Mouse (Mus musculus): ENCODE measurements around the gene Nmnat2. TPM values are rescaled to one million over a fixed set of nuclear protein-coding genes. Genes with fewer than 3 reads are reported as not detected.

The Nmnat2 gene
- total and polyA plus RNA-seq, 2 experiments, result 0.18 to 0.23 TPM

GRCm38 (mm10) chr1:153111596-153111995 lies 156.8 kb downstream of the Nmnat2 start:
- H3K27me3 ChIP-seq (ENCODE audit: control insufficient read depth, insufficient read depth, low read length), result no peaks in the 10 kb centered on the region
- 76% methylated on average over 4 of the region's 4 CpGs for WGBS
- H3K36me3 ChIP-seq (ENCODE audit: control insufficient read depth, insufficient read depth, low read length), result no peaks in the 10 kb centered on the region
- H3K79me2 ChIP-seq (ENCODE audit: control insufficient read depth, insufficient read depth, low read length), result no peaks in the 10 kb centered on the region
- no peak overlapping the region for H3K4me3 ChIP-seq (ENCODE audit: insufficient read depth, low read depth, low read length)
- H3K4me1 ChIP-seq (ENCODE audit: control insufficient read depth, insufficient read depth, low read length), result no peaks in the 10 kb centered on the region
- no peak overlapping the region for H3K27ac ChIP-seq (replicated peaks; ENCODE audit: insufficient read depth, low read depth, low read length)
- DNase-seq (ENCODE audit: extremely low read depth, low read depth, low spot score), result no peak
- H3K9ac ChIP-seq (ENCODE audit: low read depth, low read length), result no peak overlapping the region
- TF ChIP-seq CTCF (IDR thresholded peaks at IDR 0.05; ENCODE audit: low read depth, low read length) (no peak), POLR2A (IDR thresholded peaks at IDR 0.05; ENCODE audit: extremely low read depth, insufficient read depth, low read length) (no peak)

DNA sequence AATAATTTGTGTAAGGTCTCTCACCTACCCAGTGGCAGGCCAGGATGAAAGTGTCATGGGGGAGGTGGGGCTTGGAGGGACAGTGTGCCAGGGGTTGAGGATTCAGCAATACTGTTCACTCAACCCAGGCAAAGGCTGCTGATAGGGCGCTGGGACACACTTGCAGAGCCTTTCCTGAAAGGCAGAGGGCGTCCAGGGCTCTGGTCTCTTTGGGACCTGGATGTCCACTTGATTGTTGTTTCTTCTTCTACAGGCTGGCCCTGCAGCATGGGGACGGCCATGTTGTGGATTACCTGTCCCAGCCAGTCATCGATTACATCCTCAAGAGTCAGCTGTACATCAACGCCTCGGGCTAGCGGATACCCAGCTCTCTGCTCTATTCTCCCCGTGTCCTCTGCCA lies 160.5 kb downstream of the Nmnat2 start:
- Histone ChIP-seq H3K27ac (replicated peaks; ENCODE audit: insufficient read depth, low read depth, low read length) (no peak overlapping the region), H3K36me3 (ENCODE audit: control insufficient read depth, insufficient read depth, low read length) (no peaks in the 10 kb centered on the region), H3K27me3 (ENCODE audit: control insufficient read depth, insufficient read depth, low read length) (no peaks in the 10 kb centered on the region), H3K9ac (ENCODE audit: low read depth, low read length) (no peak overlapping the region), H3K4me1 (ENCODE audit: control insufficient read depth, insufficient read depth, low read length) (no peaks in the 10 kb centered on the region), H3K4me3 (ENCODE audit: insufficient read depth, low read depth, low read length) (no peak overlapping the region), H3K79me2 (ENCODE audit: control insufficient read depth, insufficient read depth, low read length) (no peaks in the 10 kb centered on the region)
- WGBS, result 90% methylated on average over 8 of the region's 8 CpGs
- TF ChIP-seq CTCF (IDR thresholded peaks at IDR 0.05; ENCODE audit: low read depth, low read length), result no peak
- no peak for TF ChIP-seq POLR2A (IDR thresholded peaks at IDR 0.05; ENCODE audit: extremely low read depth, insufficient read depth, low read length)
- DNase-seq (ENCODE audit: extremely low read depth, low read depth, low spot score), result no peak

DNA sequence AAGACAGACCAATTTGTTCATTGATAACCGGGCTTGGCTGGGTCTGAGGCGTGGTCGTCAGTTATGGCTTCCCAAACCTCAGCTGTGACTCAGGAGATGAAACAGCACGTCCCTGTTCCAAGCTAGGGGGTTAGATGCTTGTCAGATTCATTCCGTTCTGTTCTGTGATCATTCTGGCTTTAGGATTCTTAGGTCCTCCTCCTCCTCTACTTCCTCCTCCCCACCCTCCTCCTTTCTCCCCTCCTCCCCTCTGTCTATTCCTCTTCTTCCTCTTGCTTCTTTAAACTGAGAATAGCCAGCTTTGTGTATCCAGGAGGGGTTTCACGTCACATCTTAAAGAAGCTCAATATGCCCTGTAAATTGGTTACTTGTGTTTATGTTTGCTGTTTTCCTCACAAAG lies 165.8 kb downstream of the Nmnat2 start:
- H3K27me3 ChIP-seq (ENCODE audit: control insufficient read depth, insufficient read depth, low read length), result no peaks in the 10 kb centered on the region
- no peak overlapping the region for H3K9ac ChIP-seq (ENCODE audit: low read depth, low read length)
- H3K27ac ChIP-seq (replicated peaks; ENCODE audit: insufficient read depth, low read depth, low read length), result no peak overlapping the region
- H3K36me3 ChIP-seq (ENCODE audit: control insufficient read depth, insufficient read depth, low read length), result no peaks in the 10 kb centered on the region
- WGBS, result 73% methylated on average over 6 of the region's 6 CpGs
- no peak overlapping the region for H3K4me3 ChIP-seq (ENCODE audit: insufficient read depth, low read depth, low read length)
- H3K4me1 ChIP-seq (ENCODE audit: control insufficient read depth, insufficient read depth, low read length), result no peaks in the 10 kb centered on the region
- no peak for TF ChIP-seq CTCF (IDR thresholded peaks at IDR 0.05; ENCODE audit: low read depth, low read length)
- no peak for TF ChIP-seq POLR2A (IDR thresholded peaks at IDR 0.05; ENCODE audit: extremely low read depth, insufficient read depth, low read length)
- no peak for DNase-seq (ENCODE audit: extremely low read depth, low read depth, low spot score)
- no peaks in the 10 kb centered on the region for H3K79me2 ChIP-seq (ENCODE audit: control insufficient read depth, insufficient read depth, low read length)

DNA sequence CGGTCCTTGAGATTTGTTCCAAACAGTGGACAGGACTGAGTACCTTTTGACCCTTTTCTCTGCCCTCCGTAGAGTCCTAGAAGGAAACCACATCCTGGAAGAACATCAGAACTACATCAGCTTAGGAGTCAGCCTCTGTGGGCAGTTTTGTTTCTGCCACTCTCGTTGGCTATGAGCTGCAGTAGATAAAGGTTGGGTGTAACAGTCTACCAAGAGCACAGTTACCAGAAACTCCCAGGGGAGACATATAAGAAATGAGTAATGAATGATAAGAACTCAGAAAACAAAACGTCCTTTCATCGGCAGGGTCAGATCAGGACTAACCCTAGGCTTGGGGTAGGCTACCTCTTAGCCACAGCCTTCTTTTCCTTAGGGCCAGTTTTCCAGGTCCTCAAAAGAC lies 166.5 kb downstream of the Nmnat2 start:
- 78% methylated on average over 5 of the region's 5 CpGs for WGBS
- Histone ChIP-seq H3K9ac (ENCODE audit: low read depth, low read length) (no peak overlapping the region), H3K27ac (replicated peaks; ENCODE audit: insufficient read depth, low read depth, low read length) (no peak overlapping the region), H3K4me3 (ENCODE audit: insufficient read depth, low read depth, low read length) (no peak overlapping the region), H3K4me1 (ENCODE audit: control insufficient read depth, insufficient read depth, low read length) (no peaks in the 10 kb centered on the region), H3K27me3 (ENCODE audit: control insufficient read depth, insufficient read depth, low read length) (no peaks in the 10 kb centered on the region), H3K79me2 (ENCODE audit: control insufficient read depth, insufficient read depth, low read length) (no peaks in the 10 kb centered on the region), H3K36me3 (ENCODE audit: control insufficient read depth, insufficient read depth, low read length) (no peaks in the 10 kb centered on the region)
- TF ChIP-seq CTCF (IDR thresholded peaks at IDR 0.05; ENCODE audit: low read depth, low read length) (no peak), POLR2A (IDR thresholded peaks at IDR 0.05; ENCODE audit: extremely low read depth, insufficient read depth, low read length) (no peak)
- no peak for DNase-seq (ENCODE audit: extremely low read depth, low read depth, low spot score)

DNA sequence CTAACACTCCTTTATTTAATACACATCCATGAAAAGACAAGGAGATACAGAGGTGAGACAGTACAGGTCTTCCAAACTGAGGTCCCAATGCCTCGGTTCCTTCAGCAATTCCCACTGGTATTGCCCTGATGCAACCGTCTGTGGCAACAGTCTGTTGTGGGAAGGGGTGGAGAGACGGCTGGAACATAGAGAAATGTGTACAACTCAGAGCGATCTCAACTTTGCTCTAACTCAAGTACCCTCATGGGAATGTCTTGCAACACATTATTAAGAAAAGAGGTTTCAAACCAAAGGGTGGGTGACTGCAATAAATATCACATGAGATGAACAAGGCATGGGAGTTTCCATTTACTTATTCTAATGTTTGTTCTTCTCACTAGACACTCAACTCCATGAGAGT lies 168.0 kb downstream of the Nmnat2 start:
- DNase-seq (ENCODE audit: extremely low read depth, low read depth, low spot score), result no peak
- WGBS, result 80% methylated on average over 4 of the region's 4 CpGs

DNA sequence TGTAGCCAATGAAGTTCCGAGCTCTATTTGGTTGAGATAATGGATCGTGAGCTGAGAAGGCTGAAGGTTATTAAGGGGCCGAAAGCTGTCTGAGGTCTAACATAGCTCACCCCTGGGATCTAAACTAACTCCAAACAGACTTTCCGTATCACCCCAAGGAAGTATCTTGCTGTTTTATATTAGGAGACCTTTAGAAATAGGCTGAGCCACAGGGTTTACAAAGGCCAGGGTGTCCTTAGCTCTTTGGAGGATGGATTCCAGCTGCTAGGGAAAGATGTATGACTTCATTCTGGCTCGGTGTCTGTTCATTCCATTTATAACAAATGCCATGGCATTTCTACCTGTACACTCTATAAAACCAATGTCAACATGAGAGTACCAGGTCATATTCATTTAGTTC lies 169.7 kb downstream of the Nmnat2 start:
- Histone ChIP-seq H3K36me3 (ENCODE audit: control insufficient read depth, insufficient read depth, low read length) (no peaks in the 10 kb centered on the region), H3K4me3 (ENCODE audit: insufficient read depth, low read depth, low read length) (no peak overlapping the region), H3K27ac (replicated peaks; ENCODE audit: insufficient read depth, low read depth, low read length) (no peak overlapping the region), H3K27me3 (ENCODE audit: control insufficient read depth, insufficient read depth, low read length) (no peaks in the 10 kb centered on the region), H3K9ac (ENCODE audit: low read depth, low read length) (no peak overlapping the region), H3K4me1 (ENCODE audit: control insufficient read depth, insufficient read depth, low read length) (no peaks in the 10 kb centered on the region), H3K79me2 (ENCODE audit: control insufficient read depth, insufficient read depth, low read length) (no peaks in the 10 kb centered on the region)
- no peak for DNase-seq (ENCODE audit: extremely low read depth, low read depth, low spot score)
- no peak for TF ChIP-seq POLR2A (IDR thresholded peaks at IDR 0.05; ENCODE audit: extremely low read depth, insufficient read depth, low read length)
- 93% methylated on average over 5 of the region's 5 CpGs for WGBS

More for the DNA sequence above, 168.0 kb downstream of the Nmnat2 start:
- Histone ChIP-seq H3K4me3 (ENCODE audit: insufficient read depth, low read depth, low read length) (no peak overlapping the region), H3K27me3 (ENCODE audit: control insufficient read depth, insufficient read depth, low read length) (no peaks in the 10 kb centered on the region), H3K4me1 (ENCODE audit: control insufficient read depth, insufficient read depth, low read length) (no peaks in the 10 kb centered on the region), H3K27ac (replicated peaks; ENCODE audit: insufficient read depth, low read depth, low read length) (no peak overlapping the region), H3K79me2 (ENCODE audit: control insufficient read depth, insufficient read depth, low read length) (no peaks in the 10 kb centered on the region), H3K9ac (ENCODE audit: low read depth, low read length) (no peak overlapping the region), H3K36me3 (ENCODE audit: control insufficient read depth, insufficient read depth, low read length) (no peaks in the 10 kb centered on the region)
- TF ChIP-seq POLR2A (IDR thresholded peaks at IDR 0.05; ENCODE audit: extremely low read depth, insufficient read depth, low read length) (no peak), CTCF (IDR thresholded peaks at IDR 0.05; ENCODE audit: low read depth, low read length) (no peak)

Measured in liver, adult 2 months (tissue).